Mouse (Mus musculus) megakaryocyte, embryonic 14.5 days (primary cell): Measurements from ENCODE around the gene Rnf144a. TPM values are rescaled to one million over a fixed set of nuclear protein-coding genes. Genes with fewer than 3 reads are reported as not detected.

ENCODE experiments used
- H3K27me3 ChIP-seq: replicated peaks from 2 replicates; pipeline ENCODE3; 2012; ENCODE audit warnings: inconsistent platforms
- H3K36me3 ChIP-seq: replicated peaks from 2 replicates; pipeline ENCODE3; 2012; ENCODE audit warnings: low read length, inconsistent platforms, mixed read lengths
- H3K4me1 ChIP-seq: 2 replicates; pipeline ENCODE4 v1.6.1; 2012; ENCODE audit warnings: inconsistent platforms
- H3K4me3 ChIP-seq: replicated peaks from 2 replicates; pipeline ENCODE3; 2012; ENCODE audit warnings: moderate library complexity, mild to moderate bottlenecking, inconsistent platforms
- H3K9me3 ChIP-seq: 2 replicates; pipeline ENCODE4 v1.6.1; 2012; ENCODE audit warnings: inconsistent platforms
- FLI1 ChIP-seq: IDR thresholded peaks from 2 replicates; pipeline ENCODE4 v1.6.1; 2012; ENCODE audit warnings: low read length, inconsistent platforms, mixed read lengths
- GATA1 ChIP-seq: IDR thresholded peaks from 3 replicates; pipeline ENCODE4 v1.6.1; 2012; ENCODE audit warnings: mixed read lengths, low read length, inconsistent platforms, borderline replicate concordance
- polyA plus RNA-seq: library from polyadenylated mRNA; stranded (reverse); fragments of >175 nt; gene quantifications from 2 replicates; pipeline ENCODE4 v1.2.3, GENCODE M21; 2012; ENCODE audit warnings: low replicate concordance; ENCODE audit not compliant: insufficient read depth

Rnf144a gene
- 0.51 TPM in 1 of 2 replicates, not detected in the other for polyA plus RNA-seq

DNA sequence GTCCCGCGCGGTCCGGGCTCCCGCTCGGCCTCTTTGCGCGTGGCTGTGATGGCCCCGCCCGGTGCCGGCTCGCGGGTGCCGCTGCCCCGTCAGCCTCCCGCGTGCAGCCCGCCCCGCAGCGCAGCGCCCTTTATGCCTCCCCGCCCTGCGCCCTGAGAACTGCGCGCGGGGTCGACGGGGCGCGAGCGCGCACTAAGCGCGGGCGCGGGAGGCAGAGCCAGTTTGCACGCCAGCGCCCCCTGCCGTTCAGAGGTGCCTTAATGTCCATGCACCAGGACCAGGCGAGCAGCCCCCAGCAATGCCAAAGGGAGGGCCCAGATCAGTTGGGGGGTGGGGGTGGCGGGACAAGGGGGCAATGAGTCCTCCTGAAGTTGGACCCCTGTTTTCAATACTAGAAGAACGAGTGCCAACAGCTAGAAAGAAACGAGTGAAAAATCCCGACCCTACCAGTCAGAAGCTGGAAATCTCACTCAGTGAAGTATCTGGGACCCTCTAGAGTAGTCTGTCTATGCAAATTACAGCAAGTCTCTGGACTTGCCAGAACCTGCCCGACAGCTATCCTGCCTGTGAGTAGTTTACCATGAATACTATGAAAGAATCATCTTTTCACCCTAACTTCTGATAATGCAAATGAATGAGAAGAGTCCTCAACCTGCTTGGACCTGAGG lies at the start of gene Rnf144a:
Gene Rnf144a (minus strand): TSS at position 151 of the 668 bp plus-strand sequence.
- H3K27me3 ChIP-seq = peaks cover 38% of the 10 kb centered on the region
- no peaks in the 10 kb centered on the region for H3K36me3 ChIP-seq
- H3K9me3 ChIP-seq = no peaks in the 10 kb centered on the region
- TF ChIP-seq FLI1 (no peak), GATA1 (no peak)
- peak within 1 kb of the TSS; percentile 94 for H3K4me3 ChIP-seq
- peaks cover 16% of the 10 kb centered on the region for H3K4me1 ChIP-seq

DNA sequence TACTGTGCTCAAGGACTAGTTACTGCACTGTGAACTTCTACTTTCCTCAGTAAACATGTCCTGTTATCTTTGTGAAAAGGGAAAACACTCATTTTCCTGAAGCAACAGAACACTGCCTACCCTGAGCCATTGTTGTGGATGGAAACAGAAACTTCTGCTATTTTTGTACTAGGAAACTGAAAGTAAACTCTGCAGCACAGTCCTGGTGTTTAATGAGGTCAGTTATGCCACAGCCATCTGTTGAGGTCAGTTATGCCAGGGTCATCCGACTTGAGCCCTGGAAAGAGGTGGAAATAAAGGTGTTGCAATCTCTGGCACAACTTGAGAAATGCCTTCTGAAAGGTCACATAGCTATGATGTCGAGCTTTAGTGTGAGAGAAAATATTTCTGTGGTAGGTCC lies 45.0 kb upstream of the Rnf144a start:
- H3K9me3 ChIP-seq = no peaks in the 10 kb centered on the region
- TF ChIP-seq FLI1 (no peak), GATA1 (no peak)
- no peaks in the 10 kb centered on the region for H3K36me3 ChIP-seq
- no peaks in the 10 kb centered on the region for H3K27me3 ChIP-seq
- peaks cover 42% of the 10 kb centered on the region for H3K4me1 ChIP-seq
- peak overlapping the region; percentile 85 for H3K4me3 ChIP-seq

DNA sequence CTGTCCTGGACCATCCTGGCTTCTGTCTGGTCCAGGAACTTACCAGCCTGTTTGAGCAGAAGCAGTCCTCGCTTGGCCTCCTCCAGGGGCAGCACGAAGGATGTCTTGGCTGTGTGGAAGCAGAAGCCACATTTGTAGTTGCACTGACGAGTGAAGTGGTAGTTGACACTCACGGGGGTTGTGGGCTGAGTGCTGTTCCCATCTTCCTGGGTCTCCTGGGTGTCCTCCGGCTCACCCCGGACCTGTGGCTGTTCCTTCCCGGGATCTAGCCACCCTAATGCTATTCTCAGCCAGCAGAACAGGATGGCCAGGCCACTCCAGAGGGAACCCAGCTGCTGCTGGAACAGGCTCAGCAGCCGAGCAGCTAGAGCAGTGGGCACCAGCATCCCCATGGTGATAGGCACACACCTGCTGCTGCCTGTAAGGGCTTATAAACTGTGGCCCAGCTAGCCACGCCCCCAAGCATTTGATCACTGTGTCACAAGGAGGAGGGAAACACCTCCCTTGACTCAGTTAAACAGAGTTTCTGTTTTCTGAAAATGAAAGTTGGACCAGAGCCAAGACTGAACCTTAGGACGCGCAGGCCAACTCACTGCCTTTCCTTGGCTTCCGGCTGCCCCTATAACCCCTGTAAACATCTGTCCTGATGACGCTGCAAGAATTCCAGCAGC lies 41.1 kb upstream of the Rnf144a start, which contains the start of gene Rsad2:
Gene Rsad2 (minus strand): TSS at position 425 of the 671 bp plus-strand sequence.
- no peaks in the 10 kb centered on the region for H3K36me3 ChIP-seq
- TF ChIP-seq GATA1 = no peak
- TF ChIP-seq FLI1 = no peak
- no peaks in the 10 kb centered on the region for H3K9me3 ChIP-seq
- peaks cover 72% of the 10 kb centered on the region for H3K4me1 ChIP-seq
- peak within 1 kb of the TSS; percentile 89 for H3K4me3 ChIP-seq
- H3K27me3 ChIP-seq = no peaks in the 10 kb centered on the region

DNA sequence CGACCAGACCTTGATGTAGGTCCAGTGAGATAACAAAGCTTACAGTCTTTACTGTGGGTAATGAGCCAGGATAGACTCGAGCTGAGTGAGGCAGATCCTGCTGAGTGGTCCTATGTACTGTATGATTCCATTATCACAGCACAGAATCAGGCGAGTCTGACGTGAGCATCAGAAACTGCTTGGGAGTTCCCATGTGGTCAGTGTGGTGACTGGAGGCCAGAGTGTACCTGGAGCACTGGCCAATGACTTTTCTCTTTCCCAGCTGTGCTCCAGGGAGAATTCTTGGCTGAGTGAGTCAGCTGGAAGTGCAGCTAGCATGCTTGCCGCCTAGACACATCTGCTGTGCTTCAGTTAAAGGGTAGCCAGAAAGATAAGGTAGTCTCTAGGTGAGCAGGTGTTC lies 39.6 kb upstream of the Rnf144a start:
- Histone ChIP-seq H3K4me1 (peaks cover 61% of the 10 kb centered on the region), H3K4me3 (peak overlapping the region; percentile 60), H3K27me3 (no peaks in the 10 kb centered on the region), H3K36me3 (peaks cover 7% of the 10 kb centered on the region), H3K9me3 (no peaks in the 10 kb centered on the region)
- TF ChIP-seq GATA1 (no peak), FLI1 (no peak)

DNA sequence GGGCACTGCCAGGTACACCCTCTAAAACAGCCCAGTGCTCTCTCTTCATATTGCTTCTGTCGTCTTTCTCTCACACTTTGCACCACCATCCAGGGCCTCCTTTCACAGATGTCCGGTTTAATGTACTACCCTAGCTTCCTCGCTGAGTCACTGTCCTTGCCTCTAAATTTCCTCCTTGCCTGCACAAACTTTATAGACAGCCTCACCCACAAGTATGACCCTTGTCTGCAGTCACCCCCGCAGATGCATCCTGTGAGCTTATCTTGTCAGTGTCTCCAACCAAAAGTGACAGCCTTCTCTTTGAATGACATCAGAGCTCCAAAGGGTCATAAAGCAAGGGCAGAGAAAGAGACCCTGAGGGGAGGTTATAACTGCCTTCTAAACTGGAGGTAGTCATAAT lies 37.9 kb upstream of the Rnf144a start:
- Histone ChIP-seq H3K9me3 (no peaks in the 10 kb centered on the region), H3K4me3 (peak overlapping the region; percentile 11), H3K27me3 (no peaks in the 10 kb centered on the region), H3K4me1 (peaks cover 51% of the 10 kb centered on the region), H3K36me3 (peaks cover 21% of the 10 kb centered on the region)
- TF ChIP-seq FLI1 = no peak
- TF ChIP-seq GATA1 = no peak

DNA sequence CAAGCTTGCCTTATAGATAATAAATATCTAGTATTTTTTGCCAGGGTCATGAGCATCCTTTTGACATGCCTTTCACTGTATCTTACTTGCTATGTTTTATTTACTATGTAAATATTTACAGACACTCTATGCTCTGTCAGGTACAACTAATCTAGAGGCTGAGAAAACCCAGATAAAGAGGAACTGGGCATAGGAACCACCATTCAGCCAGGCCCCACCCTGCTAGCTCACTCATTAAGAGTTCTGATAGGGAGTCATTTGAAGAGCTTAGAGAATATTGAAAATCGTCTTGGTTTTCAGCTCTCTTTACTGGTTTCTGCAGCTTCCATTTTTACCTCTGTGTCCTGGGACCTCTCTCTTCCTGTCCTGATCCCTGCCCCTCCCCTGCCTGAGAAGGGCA lies 36.1 kb upstream of the Rnf144a start:
- no peak overlapping the region for H3K4me3 ChIP-seq
- TF ChIP-seq GATA1 = no peak
- no peak for TF ChIP-seq FLI1
- H3K9me3 ChIP-seq = no peaks in the 10 kb centered on the region
- H3K36me3 ChIP-seq = peaks cover 25% of the 10 kb centered on the region
- no peaks in the 10 kb centered on the region for H3K27me3 ChIP-seq
- H3K4me1 ChIP-seq = peaks cover 52% of the 10 kb centered on the region

DNA sequence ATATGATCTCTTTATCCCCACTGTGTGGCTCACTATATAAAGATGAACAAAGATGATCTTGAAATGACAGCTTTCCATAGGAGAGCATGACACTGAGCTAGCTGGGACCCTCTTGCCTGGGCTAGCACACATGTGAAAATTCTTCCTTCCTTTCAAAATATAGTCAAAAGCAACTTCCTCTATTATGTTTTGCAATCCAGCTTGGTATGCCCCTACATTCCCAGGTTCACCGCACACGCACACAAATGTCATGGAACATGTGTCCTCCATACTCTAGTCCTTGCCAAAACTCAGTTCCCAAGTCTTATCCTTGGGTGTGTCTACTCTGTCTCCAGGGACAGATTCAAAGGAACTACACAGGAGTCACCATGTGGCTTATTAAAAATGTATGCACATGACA lies 34.4 kb upstream of the Rnf144a start:
- H3K4me1 ChIP-seq = peaks cover 40% of the 10 kb centered on the region
- peaks cover 39% of the 10 kb centered on the region for H3K36me3 ChIP-seq
- TF ChIP-seq GATA1 (no peak), FLI1 (no peak)
- no peaks in the 10 kb centered on the region for H3K9me3 ChIP-seq
- no peak overlapping the region for H3K4me3 ChIP-seq
- H3K27me3 ChIP-seq = no peaks in the 10 kb centered on the region

DNA sequence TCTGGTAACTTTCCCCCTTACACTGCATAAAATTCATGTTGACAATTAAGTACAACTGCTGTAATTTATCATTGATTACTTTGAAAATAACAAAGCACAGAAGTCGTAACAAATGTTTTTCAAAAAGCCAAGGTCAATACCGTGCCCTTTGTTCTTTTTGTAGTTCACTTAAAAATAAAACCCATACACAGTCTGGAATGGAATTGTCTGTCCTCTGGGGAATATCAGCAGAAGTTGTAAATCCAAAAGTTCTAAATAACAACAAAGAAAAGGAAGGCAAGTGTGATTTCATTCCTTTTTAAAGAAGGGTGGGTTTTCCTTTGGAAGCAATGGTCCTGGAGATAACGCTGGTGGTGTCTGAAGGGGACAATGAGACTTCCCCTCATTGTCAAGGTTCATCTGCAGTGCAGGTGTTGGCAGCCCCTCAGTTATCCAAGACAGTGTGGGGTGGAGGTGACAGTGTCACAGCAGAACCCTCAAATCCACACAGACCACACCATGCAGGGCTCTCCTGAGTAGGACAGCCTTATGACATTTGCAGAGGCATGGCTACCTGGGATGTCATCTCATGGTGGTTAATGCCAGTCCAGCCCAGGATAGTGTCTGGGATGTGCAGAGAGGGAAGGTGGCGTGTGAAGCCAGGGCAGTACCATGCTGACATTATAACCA lies 31.5 kb upstream of the Rnf144a start:
- peaks cover 39% of the 10 kb centered on the region for H3K36me3 ChIP-seq
- H3K4me1 ChIP-seq = peaks cover 19% of the 10 kb centered on the region
- peaks cover 2% of the 10 kb centered on the region for H3K27me3 ChIP-seq
- H3K4me3 ChIP-seq = no peak overlapping the region
- TF ChIP-seq FLI1 (no peak), GATA1 (no peak)
- no peaks in the 10 kb centered on the region for H3K9me3 ChIP-seq

DNA sequence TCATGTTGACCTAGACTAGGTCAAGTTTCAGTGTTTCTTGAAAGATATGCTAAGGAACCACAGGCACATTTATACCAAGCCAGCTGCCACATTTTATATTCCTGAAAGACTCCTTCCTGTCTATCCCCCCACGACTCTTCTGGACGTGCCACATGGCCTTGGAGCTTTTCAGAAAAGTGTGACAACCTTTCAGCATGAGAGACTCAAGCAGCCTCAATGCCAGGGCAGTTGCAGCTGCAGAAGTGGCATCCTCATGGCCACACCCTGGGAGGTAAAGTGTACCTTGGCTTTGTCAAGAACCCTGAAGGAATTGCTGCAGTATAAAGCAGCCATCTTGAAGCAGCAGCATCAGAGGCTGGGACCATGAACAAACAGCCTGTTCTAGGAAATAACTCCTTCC lies 29.5 kb upstream of the Rnf144a start:
- Histone ChIP-seq H3K4me1 (peaks cover 14% of the 10 kb centered on the region), H3K4me3 (no peak overlapping the region), H3K27me3 (peaks cover 2% of the 10 kb centered on the region), H3K9me3 (no peaks in the 10 kb centered on the region), H3K36me3 (peaks cover 31% of the 10 kb centered on the region)
- no peak for TF ChIP-seq FLI1
- TF ChIP-seq GATA1 = no peak

DNA sequence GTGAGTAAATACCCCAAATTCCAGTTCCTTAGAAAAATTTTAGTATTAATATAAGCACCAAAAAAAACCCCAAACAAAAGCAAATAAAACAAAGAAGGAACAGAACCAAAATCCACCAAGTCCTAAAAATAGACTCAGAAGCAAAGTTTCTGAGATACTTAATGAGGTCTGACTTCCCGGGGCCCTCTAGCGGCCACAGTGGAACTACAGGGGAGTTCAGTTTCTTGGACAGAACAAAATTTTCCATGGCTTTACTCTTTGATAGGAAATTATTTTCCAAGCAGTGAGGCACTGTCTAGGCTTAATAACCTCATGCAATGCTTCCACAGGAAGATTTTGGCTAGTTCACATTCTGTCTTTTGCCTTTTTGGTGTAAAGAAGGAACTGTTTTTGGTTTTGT lies 29.0 kb upstream of the Rnf144a start:
- Histone ChIP-seq H3K4me1 (peaks cover 16% of the 10 kb centered on the region), H3K27me3 (peaks cover 4% of the 10 kb centered on the region), H3K36me3 (peaks cover 27% of the 10 kb centered on the region), H3K4me3 (no peak overlapping the region), H3K9me3 (no peaks in the 10 kb centered on the region)
- TF ChIP-seq GATA1 = no peak
- no peak for TF ChIP-seq FLI1
